Mouse (Mus musculus): ENCODE results near the gene Gpr146.

The Gpr146 gene

GRCm38 (mm10) chr5:139358653-139359052 lies 18.8 kb upstream of the Gpr146 start:
- DNase-seq (ENCODE audit: low spot score): no peak

- DNase-seq (ENCODE audit: low spot score): no peak
Measured at GRCm38 (mm10) chr5:139359244-139359643, 18.3 kb upstream of the Gpr146 start.

DNA sequence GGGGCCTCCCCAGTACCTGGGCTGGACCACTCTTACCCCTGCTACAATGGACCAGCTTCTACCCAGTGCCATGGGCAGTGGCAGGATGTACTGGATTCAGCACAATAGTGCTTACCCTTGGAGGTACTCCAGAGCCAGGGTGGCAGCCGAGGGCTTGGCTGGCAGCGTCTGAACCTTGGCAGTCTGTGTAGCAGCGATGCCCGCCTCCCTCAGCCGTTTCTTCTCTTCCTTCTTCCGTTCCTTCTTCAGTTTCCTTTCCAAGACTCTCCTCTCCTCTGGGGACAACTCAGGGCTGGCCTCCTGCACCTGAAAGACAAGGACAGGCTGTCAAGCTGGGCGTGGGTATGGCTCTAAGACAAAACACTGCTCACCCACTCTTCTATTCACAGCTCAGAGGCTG lies 13.6 kb upstream of the Gpr146 start:
- peak; percentile 51 for DNase-seq (ENCODE audit: low spot score)

GRCm38 (mm10) chr5:139364260-139364910 lies 13.1 kb upstream of the Gpr146 start:
- DNase-seq (ENCODE audit: low spot score): peak; percentile 84

- DNase-seq (ENCODE audit: low spot score): no peak
Measured at GRCm38 (mm10) chr5:139364911-139365571, 12.5 kb upstream of the Gpr146 start.

DNA sequence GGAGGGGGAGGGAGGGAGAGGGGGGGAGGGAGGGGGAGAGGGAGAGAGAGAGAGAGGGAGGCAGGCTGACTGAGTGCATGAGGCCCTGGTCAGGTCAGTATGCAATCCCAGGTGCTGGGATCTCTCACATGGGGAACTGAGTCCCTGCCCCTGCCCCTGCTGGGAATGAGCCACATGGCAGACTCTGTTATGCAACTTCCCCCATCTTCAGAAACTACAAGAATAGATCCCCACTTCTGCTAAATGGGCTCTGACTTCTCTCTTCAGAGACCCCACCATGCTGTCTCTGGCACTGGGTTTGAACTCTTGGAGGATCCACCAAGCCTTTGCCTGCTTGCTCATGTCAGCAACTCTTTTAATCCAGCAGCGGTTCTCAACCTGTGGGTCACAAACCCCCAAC lies 11.7 kb upstream of the Gpr146 start:
- no peak for DNase-seq (ENCODE audit: low spot score)

- no peak for DNase-seq (ENCODE audit: low spot score)
Measured at GRCm38 (mm10) chr5:139366484-139366883, 11.0 kb upstream of the Gpr146 start.

GRCm38 (mm10) chr5:139367884-139368458 lies 9.5 kb upstream of the Gpr146 start:
- DNase-seq (ENCODE audit: low spot score): no peak

DNA sequence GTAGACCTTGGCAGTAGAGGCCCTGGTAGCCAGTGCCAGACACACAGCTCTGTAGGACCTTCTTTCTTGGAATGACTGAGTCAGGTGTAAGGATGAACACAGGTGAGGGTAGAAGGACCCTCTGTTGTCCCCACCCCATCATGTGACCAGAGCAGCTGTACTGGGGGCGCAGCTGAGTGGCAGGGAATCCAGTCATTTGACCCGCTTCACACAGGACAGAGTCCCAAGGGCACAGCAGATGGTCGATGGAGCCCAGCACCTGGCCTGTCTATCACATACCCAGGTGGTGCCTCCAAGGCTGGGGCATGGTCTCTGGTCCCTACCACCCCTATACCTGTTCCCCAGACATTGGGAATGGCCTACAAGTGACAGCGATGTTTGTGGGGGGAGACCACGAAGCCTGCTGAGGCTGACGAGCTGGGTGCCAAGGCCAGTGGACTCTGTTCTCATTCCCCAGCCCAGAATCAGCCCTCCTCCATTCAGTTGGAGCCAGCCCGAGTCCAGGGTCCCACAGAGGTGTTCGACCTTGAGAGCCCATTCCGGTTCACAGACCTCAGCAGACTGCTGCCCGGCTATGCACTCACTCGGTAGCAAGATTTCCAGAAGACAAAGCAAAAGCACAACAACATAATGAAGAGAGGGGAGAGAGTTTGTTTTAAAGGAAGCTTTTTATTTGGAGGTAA lies 8.7 kb upstream of the Gpr146 start:
- DNase-seq (ENCODE audit: low spot score): no peak

DNA sequence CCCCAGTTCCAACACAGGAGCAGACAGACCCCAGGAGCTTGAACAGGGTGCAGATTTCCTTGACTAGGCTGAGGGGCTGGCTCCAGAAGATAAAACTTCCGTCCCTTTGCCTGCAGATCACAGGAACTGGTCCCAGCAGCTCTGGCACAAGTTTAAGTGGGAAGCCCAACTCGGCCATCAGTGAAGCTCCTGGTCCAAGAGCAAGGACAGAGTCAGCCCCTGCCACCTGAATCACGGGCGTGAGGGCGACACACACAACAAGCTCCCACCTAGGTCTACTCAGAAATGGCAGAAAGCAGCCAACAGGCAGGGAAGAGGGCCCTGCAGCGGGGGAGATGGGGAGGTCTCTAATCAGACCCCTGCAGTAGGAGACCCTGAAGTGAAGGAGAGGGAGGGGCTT lies 7.2 kb upstream of the Gpr146 start:
- DNase-seq (ENCODE audit: low spot score): no peak

DNA sequence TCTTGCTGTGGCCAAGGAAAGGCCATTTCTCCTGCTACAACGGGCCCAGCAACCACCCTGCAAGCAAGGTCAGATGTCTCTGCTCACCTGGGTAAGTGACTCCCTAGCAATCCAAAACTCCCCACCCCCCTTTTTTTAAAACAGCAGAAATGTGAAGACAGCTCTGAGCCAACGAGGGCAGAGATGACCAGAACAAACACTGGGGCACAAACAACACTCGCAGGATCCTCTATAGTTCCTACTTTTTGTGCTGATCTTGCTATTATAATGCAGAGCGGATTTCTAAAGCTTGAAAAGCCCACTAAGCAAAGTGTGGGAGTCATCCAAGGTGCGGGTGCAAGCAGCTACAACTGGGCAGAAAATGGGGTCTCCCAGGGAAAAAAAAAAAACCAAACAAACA lies 6.4 kb upstream of the Gpr146 start:
- DNase-seq (ENCODE audit: low spot score): no peak

DNA sequence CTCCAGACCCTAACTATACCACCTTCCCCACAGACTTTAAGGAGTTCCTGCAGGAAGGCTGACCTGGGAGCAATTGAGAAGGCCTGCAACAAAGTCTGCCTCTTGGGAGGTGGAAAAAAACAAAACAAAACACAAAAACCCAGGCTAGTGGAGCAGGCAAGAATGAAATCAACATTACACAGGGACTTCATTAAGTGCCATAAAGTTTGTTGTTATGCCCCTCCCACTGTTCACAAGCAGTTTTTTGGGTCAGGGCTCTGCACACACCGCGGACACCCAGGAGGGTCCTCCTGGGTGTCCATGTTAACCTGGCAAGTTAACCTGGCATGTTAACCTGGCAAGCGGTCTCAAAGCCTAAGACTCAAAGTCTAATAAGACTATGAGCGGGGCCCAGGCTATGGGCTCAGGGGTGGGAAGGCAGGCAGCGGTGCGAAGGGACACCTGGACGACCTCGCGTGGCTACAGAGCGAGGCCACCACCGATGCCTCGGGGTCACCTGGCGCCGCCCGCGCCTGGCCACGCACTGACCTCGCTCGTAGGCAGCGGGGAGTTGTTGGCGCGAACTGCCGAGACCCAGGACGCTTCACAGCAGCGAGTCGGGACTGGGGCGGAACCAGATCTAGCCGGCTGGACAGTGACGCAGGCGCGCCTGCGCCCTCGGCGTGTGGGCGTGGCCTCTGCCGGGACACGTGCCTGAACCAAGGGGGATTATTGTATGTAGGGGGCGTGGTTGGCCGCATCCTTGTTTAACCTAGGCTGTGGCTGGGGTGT lies 5.7 kb upstream of the Gpr146 start:
- peak; percentile 91 for DNase-seq (ENCODE audit: low spot score)

- DNase-seq (ENCODE audit: low spot score): no peak
Measured at GRCm38 (mm10) chr5:139373126-139373525, 4.4 kb upstream of the Gpr146 start.

DNA sequence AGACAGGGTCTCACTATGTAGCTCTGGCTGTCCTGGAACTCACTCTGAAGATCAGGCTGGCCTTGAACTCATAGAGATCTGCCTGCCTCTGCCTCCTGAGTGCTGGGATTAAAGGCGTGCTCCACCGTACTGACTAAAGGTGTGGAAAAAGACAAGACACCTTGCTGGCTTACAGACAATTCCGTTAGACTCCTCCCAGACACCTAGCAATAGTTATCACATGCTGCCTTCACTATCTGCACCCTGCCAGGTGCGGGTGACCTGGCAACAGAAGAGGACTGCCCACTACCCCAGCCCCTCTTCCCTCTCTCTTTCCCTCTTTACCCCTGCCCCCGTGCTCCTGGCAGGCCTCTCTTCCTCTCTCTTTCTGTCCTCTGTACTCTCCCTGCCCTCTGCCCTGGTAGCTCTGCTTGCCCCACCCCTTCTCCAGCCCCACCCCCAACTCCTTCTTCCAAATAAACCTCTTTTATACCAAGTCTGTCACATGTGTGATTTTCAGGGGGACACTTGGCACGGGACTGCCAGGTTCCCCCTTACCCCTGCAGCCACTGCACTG lies 3.5 kb upstream of the Gpr146 start:
- no peak for DNase-seq (ENCODE audit: low spot score)

GRCm38 (mm10) chr5:139374841-139375240 lies 2.7 kb upstream of the Gpr146 start:
- DNase-seq (ENCODE audit: low spot score): no peak

- no peak for DNase-seq (ENCODE audit: low spot score)
Measured at GRCm38 (mm10) chr5:139378271-139378556, 717 bp downstream of the Gpr146 start.

DNA sequence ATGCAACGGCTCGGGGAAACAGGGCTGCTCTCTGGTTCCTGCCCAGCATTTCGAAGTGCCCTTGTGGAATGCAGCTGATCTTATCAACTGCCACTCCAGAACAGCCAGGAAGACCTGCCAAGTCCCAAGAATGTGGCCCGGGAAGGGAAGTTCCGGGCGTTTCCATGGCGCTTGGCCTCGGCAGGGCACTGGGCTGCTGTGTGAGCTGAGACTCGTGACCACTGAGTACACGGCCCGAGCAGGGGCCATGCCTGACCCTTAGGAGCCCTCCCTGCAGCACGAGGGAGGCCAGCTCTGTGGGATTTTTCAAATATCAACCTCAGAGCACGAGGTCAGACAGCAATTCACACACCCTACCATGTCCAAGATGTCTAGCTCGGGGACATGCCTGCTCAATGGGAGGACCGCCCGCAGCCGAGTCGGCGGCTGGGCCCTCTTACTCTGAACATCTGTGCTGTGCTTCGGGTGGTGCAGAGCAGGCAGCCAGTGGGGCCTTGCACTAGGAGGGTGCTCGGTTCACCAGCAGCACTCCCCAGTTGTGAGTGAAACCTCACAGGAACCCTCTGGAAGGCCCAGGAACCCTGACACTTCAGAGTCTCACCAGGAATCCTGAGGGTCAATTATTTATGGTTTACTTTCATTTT lies 1.6 kb downstream of the Gpr146 start:
- peak; percentile 81 for DNase-seq (ENCODE audit: low spot score)

- no peak for DNase-seq (ENCODE audit: low spot score)
Measured at GRCm38 (mm10) chr5:139379771-139380384, 2.4 kb downstream of the Gpr146 start.

- peak; percentile 96 for DNase-seq (ENCODE audit: low spot score)
Measured at GRCm38 (mm10) chr5:139380385-139381248, 3.1 kb downstream of the Gpr146 start.

Measured in ovary, postnatal 36 days (tissue).